In the genomic region with DNA sequence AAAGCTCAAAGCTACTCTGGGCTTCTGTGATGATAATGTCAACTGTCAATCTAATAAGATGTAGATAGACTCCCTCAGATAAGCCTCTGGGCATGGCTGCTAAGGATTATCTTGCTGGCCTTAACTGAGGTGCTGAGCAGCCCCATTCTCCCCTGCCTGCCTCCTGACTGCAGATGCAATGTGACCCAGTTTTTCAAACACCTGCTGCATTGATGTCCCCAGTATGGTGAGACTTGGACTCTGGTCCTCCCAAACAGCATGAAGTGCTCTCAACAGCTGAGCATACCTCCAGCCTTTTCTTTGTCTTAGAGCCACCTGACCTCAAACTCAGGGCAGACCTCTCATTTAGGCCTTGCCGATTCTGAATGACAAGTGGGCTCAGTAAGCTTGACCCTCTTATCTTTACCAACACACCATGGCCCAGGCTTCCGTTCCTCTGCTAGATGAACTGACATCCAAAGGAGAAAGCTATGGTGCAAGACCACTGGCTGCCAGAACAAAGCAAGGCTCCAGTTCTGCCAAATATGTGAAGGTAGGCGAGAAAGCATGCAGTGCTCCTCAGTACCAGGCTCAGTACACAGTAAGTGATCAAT, we compare ENCODE assay signal across 15 mouse cellular contexts.
"Had no signal": no experiment of that assay in that cellular context is flagged by ENCODE, and none has a peak within 500 bp of the region (broad histone marks: within the 10 kb centered on the region; RNA-seq: fewer than 3 reads in every experiment).

No protein-coding gene starts in this region.

- H3K9ac ChIP-seq: intestine, embryonic 15.5 days; limb, embryonic 12.5 days; liver, embryonic 15.5 days; midbrain, embryonic 15.5 days; neural tube, embryonic 12.5 days; stomach, embryonic 15.5 days had no signal

- H3K4me3 ChIP-seq: intestine, embryonic 15.5 days; limb, embryonic 12.5 days; liver, embryonic 15.5 days; midbrain, embryonic 15.5 days; neural tube, embryonic 12.5 days; stomach, embryonic 15.5 days had no signal

- H3K27ac ChIP-seq: intestine, embryonic 15.5 days; limb, embryonic 12.5 days; liver, embryonic 15.5 days; midbrain, embryonic 15.5 days; neural tube, embryonic 12.5 days; stomach, embryonic 15.5 days had no signal

- ATAC-seq: intestine, embryonic 15.5 days; lung, postnatal 0 days; midbrain, embryonic 15.5 days had no signal

- H3K9me3 ChIP-seq: intestine, embryonic 15.5 days; limb, embryonic 12.5 days; liver, embryonic 15.5 days; midbrain, embryonic 15.5 days; neural tube, embryonic 12.5 days; stomach, embryonic 15.5 days had no signal

- DNase-seq: kidney, adult 18-20 months; kidney, postnatal 14 days; layer of hippocampus, adult 9-11 months; layer of hippocampus, postnatal 36 days; liver; lung, adult 2 months; lung, postnatal 36 days had no signal

- H3K4me1 ChIP-seq: intestine, embryonic 15.5 days; limb, embryonic 12.5 days had no signal

- H3K27me3 ChIP-seq: intestine, embryonic 15.5 days; midbrain, embryonic 15.5 days; neural tube, embryonic 12.5 days; stomach, embryonic 15.5 days had no signal

- H3K36me3 ChIP-seq: intestine, embryonic 15.5 days; limb, embryonic 12.5 days; liver, embryonic 15.5 days; midbrain, embryonic 15.5 days; neural tube, embryonic 12.5 days; stomach, embryonic 15.5 days had no signal

- H3K4me2 ChIP-seq: intestine, embryonic 15.5 days; limb, embryonic 12.5 days; liver, embryonic 15.5 days; midbrain, embryonic 11.5 days; midbrain, embryonic 15.5 days; neural tube, embryonic 12.5 days; stomach, embryonic 15.5 days had no signal
